Mouse (Mus musculus): ENCODE measurements around the gene Evi2.

Gene Evi2

GRCm38 (mm10) chr11:79526549-79526948 lies 3.8 kb downstream of the Evi2 start:
- no peak for DNase-seq (ENCODE audit: low read depth, low spot score)

- peak; percentile 59 for DNase-seq (ENCODE audit: low read depth, low spot score)
Measured at GRCm38 (mm10) chr11:79524310-79524575, 6.1 kb downstream of the Evi2 start.

- DNase-seq (ENCODE audit: low read depth, low spot score): peak; percentile 62
Measured at GRCm38 (mm10) chr11:79523560-79524309, 6.7 kb downstream of the Evi2 start, which contains the start of gene Evi2b. Gene Evi2b, minus strand, starts transcription at chr11:79523762.

GRCm38 (mm10) chr11:79522944-79523343 lies 7.4 kb downstream of the Evi2 start:
- no peak for DNase-seq (ENCODE audit: low read depth, low spot score)

- DNase-seq (ENCODE audit: low read depth, low spot score): peak; percentile 50
Measured at GRCm38 (mm10) chr11:79521930-79522329, 8.5 kb downstream of the Evi2 start.

GRCm38 (mm10) chr11:79520772-79521171 lies 9.6 kb downstream of the Evi2 start:
- DNase-seq (ENCODE audit: low read depth, low spot score): peak; percentile 30

GRCm38 (mm10) chr11:79519878-79520291 lies 10.5 kb downstream of the Evi2 start:
- DNase-seq (ENCODE audit: low read depth, low spot score): peak; percentile 88

GRCm38 (mm10) chr11:79519299-79519698 lies 11.1 kb downstream of the Evi2 start:
- no peak for DNase-seq (ENCODE audit: low read depth, low spot score)

- DNase-seq (ENCODE audit: low read depth, low spot score): no peak
Measured at GRCm38 (mm10) chr11:79515798-79516197, 14.6 kb downstream of the Evi2 start.

- no peak for DNase-seq (ENCODE audit: low read depth, low spot score)
Measured at GRCm38 (mm10) chr11:79515331-79515730, 15.1 kb downstream of the Evi2 start.

- no peak for DNase-seq (ENCODE audit: low read depth, low spot score)
Measured at GRCm38 (mm10) chr11:79511970-79512369, 18.4 kb downstream of the Evi2 start.

GRCm38 (mm10) chr11:79504506-79504905 lies 25.9 kb downstream of the Evi2 start:
- no peak for DNase-seq (ENCODE audit: low read depth, low spot score)

GRCm38 (mm10) chr11:79503845-79504244 lies 26.5 kb downstream of the Evi2 start, which contains the start of gene Omg:
Gene Omg, minus strand, starts transcription at chr11:79504084.
- no peak for DNase-seq (ENCODE audit: low read depth, low spot score)

- DNase-seq (ENCODE audit: low read depth, low spot score): no peak
Measured at GRCm38 (mm10) chr11:79502917-79503316, 27.5 kb downstream of the Evi2 start.

- DNase-seq (ENCODE audit: low read depth, low spot score): no peak
Measured at GRCm38 (mm10) chr11:79494976-79495800, 35.2 kb downstream of the Evi2 start.

- DNase-seq (ENCODE audit: low read depth, low spot score): no peak
Measured at GRCm38 (mm10) chr11:79484721-79485120, 45.7 kb downstream of the Evi2 start.

- no peak for DNase-seq (ENCODE audit: low read depth, low spot score)
Measured at GRCm38 (mm10) chr11:79483876-79484528, 46.4 kb downstream of the Evi2 start.

GRCm38 (mm10) chr11:79483392-79483791 lies 47.0 kb downstream of the Evi2 start:
- no peak for DNase-seq (ENCODE audit: low read depth, low spot score)

- DNase-seq (ENCODE audit: low read depth, low spot score): no peak
Measured at GRCm38 (mm10) chr11:79468097-79468496, 62.3 kb downstream of the Evi2 start.

Measured in CD4-positive helper T cell, adult 2 months (primary cell).